In the genomic region with DNA sequence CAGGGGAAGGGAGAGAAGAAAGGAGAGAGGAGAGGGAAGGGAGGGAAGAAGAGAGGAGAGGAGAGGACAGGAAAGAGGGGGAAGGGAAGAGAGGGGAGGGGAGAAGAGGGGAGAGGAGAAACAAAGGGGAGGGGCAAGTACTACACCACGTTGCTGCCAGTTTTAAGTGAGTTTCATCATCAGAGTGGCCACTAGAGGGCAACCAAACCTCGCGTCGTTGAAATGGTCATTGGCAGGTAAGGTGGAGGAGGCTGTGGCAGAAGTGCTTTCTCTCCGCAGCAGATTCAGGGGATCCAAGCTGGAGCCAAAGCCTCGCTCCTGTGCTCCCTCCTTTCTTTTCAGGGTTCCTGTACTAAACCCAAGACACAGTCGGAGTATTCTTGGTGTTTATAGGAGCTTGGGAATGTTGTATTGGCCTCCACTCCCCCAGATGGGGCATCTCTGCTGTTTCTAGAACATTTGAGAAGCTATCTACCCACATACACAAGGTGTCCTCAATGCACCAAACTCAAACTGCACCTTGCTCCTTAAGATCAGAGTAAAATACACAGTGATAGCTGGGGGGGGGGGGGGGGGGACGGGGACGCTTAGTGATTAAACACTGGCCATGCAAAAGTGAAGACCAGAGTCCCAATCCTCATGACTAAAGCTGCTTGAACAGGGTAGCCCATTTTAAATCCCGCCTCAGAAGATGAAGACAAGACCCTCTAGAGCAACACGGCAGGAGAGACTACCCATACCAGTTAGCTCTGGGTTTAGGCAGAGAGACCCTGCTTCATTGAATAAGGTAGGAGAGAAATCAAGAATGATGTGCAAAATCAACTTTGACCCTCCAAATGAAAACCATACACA, we compare ENCODE assay signal across 8 mouse cellular contexts. TPM values are rescaled to one million over a fixed set of nuclear protein-coding genes. Genes with fewer than 3 reads are reported as not detected.
DNase-seq lines count a peak whose midpoint lies in the region; ATAC-seq and TF ChIP-seq lines count a peak whose summit lies in the region.

No protein-coding gene starts in this region.

- 0 out of 2 replicates have a peak, but pooled peaks cover 4% of the 10 kb centered on the region for H3K4me1 ChIP-seq in hindbrain, embryonic 12.5 days
- no peaks in the 10 kb centered on the region for H3K4me1 ChIP-seq in lung, postnatal 0 days (ENCODE audit: insufficient read depth, low read depth, low read length)

- DNase-seq in Patski (ENCODE audit: low read depth, low spot score): no peak
- peak; percentile 92 to 93 for DNase-seq in cerebellum, postnatal 10 days
- DNase-seq in frontal cortex, postnatal 10 days (ENCODE audit: low spot score in 2 of 2): peak; percentile 50 to 78
- DNase-seq in layer of hippocampus, postnatal 10 days (ENCODE audit: low spot score in 2 of 2): peak; percentile 84 to 88
- peak; percentile 92 for DNase-seq in lung, postnatal 0 days (ENCODE audit: low spot score)
- DNase-seq in ovary, postnatal 14 days (ENCODE audit: low spot score): peak; percentile 74
- peak; percentile 75 to 84 for DNase-seq in thymus, postnatal 10 days (ENCODE audit: low spot score in 2 of 2)

- TF ChIP-seq CTCF in Patski (IDR thresholded peaks at IDR 0.05): peak; percentile 88
- TF ChIP-seq CTCF in lung, postnatal 0 days (IDR thresholded peaks at IDR 0.05): peak; percentile 89

- WGBS in hindbrain, embryonic 12.5 days: 18% methylated on average over 10 of the region's 11 CpGs
- 14% methylated on average over 11 of the region's 11 CpGs for WGBS in lung, postnatal 0 days

- TF ChIP-seq EP300 in lung, postnatal 0 days (IDR thresholded peaks at IDR 0.05): no peak

- no peak overlapping the region for H3K4me3 ChIP-seq in hindbrain, embryonic 12.5 days
- no peak overlapping the region for H3K4me3 ChIP-seq in lung, postnatal 0 days (ENCODE audit: low read depth, low read length)

- CTCF ChIA-PET in Patski (lab: Charles Lee): interaction anchor here (0.7 to 4.1 kb wide), 24 partner anchors 8 to 252 kb away, joined by 3 to 39 read pairs (median 4); a partner anchor contains a TSS

- H3K36me3 ChIP-seq in hindbrain, embryonic 12.5 days: no peaks in the 10 kb centered on the region
- H3K36me3 ChIP-seq in lung, postnatal 0 days (ENCODE audit: insufficient read depth, low read length): no peaks in the 10 kb centered on the region

- H3K9me3 ChIP-seq in hindbrain, embryonic 12.5 days (replicated peaks): no peaks in the 10 kb centered on the region
- no peaks in the 10 kb centered on the region for H3K9me3 ChIP-seq in lung, postnatal 0 days (ENCODE audit: low read length)

- in situ Hi-C loops in Patski (cut with MboI; ENCODE audit: low pct_unique_long_range_greater_than_20kb): no loop called here

- H3K27me3 ChIP-seq in Patski: no peaks in the 10 kb centered on the region
- H3K27me3 ChIP-seq in hindbrain, embryonic 12.5 days: peaks cover 11% of the 10 kb centered on the region
- H3K27me3 ChIP-seq in lung, postnatal 0 days (replicated peaks; ENCODE audit: insufficient read depth, low read length): no peaks in the 10 kb centered on the region

- H3K9ac ChIP-seq in hindbrain, embryonic 12.5 days: no peak overlapping the region
- H3K9ac ChIP-seq in lung, postnatal 0 days (replicated peaks; ENCODE audit: low read depth): no peak overlapping the region

- H3K27ac ChIP-seq in hindbrain, embryonic 12.5 days: no peak overlapping the region
- H3K27ac ChIP-seq in lung, postnatal 0 days (ENCODE audit: low read length): no peak overlapping the region

- peak overlapping the region; percentile 32 for H3K4me2 ChIP-seq in hindbrain, embryonic 12.5 days (replicated peaks)
- no peak overlapping the region for H3K4me2 ChIP-seq in lung, postnatal 0 days (replicated peaks; ENCODE audit: low read depth, low read length)

- POLR2A ChIA-PET in Patski (lab: Charles Lee): interaction anchor here (0.6 kb wide), 2 partner anchors 9 to 180 kb away, joined by 4 read pairs; no protein-coding TSS in a partner anchor

- ATAC-seq in Patski: peak; percentile 74
- peak; percentile 78 for ATAC-seq in hindbrain, embryonic 12.5 days (ENCODE audit: low FRiP score)
- ATAC-seq in lung, postnatal 0 days: peak; percentile 69

RNA-seq across cellular contexts. Expression of a gene that starts 11.7 kb away (rescaled TPM):
- polyA plus RNA-seq in Patski (2021): 0.09 TPM
- polyA plus RNA-seq in hindbrain, embryonic 12.5 days (2016; fragmentation: Nextera tagmentation; extraction: Ambion mirVana): 2.5 and 2.6 TPM in 2 replicates
- total RNA-seq in layer of hippocampus, postnatal 10 days (2021): under 1 TPM; 0.30 to 0.56 TPM
- polyA plus RNA-seq in lung, postnatal 0 days (2015; fragmentation: Nextera tagmentation; extraction: Ambion mirVana): 2.6 and 2.8 TPM in 2 replicates

RNA-seq across cellular contexts. Expression of a gene that starts 56.8 kb away (rescaled TPM):
- polyA plus RNA-seq in Patski (2021): 70.4 TPM
- polyA plus RNA-seq in hindbrain, embryonic 12.5 days (2016; fragmentation: Nextera tagmentation; extraction: Ambion mirVana): 161 TPM in 2 replicates
- total RNA-seq in layer of hippocampus, postnatal 10 days (2021): 10 to 100 TPM; 49.4 to 60.6 TPM
- 77.7 and 85.6 TPM in 2 replicates for polyA plus RNA-seq in lung, postnatal 0 days (2015; fragmentation: Nextera tagmentation; extraction: Ambion mirVana)

RNA-seq across cellular contexts. Expression of a gene that starts 57.0 kb away (rescaled TPM):
- polyA plus RNA-seq in Patski (2021): 86.4 TPM
- 95.4 and 98.4 TPM in 2 replicates for polyA plus RNA-seq in hindbrain, embryonic 12.5 days (2016; fragmentation: Nextera tagmentation; extraction: Ambion mirVana)
- 100 to 1,000 TPM; 181 to 190 TPM for total RNA-seq in layer of hippocampus, postnatal 10 days (2021)
- 64.0 and 64.4 TPM in 2 replicates for polyA plus RNA-seq in lung, postnatal 0 days (2015; fragmentation: Nextera tagmentation; extraction: Ambion mirVana)
